Mouse (Mus musculus) brain, embryonic 14.5 days (tissue): ENCODE measurements around the gene Osbp2. TPM values are rescaled to one million over a fixed set of nuclear protein-coding genes. Genes with fewer than 3 reads are reported as not detected.
A peak's percentile ranks its signal among the peaks of the same experiment; 100 is the strongest.

Experiments used
- DNase-seq: peaks from one replicate; pipeline ENCODE4 v3.0.0-alpha.2; 2011; ENCODE audit warnings: low read depth
- CTCF ChIP-seq: fragments of 200-500 bp; IDR thresholded peaks from 2 replicates; pipeline ENCODE4 v1.5.1; 2012; ENCODE audit warnings: inconsistent platforms, mild to moderate bottlenecking, moderate library complexity, borderline replicate concordance; ENCODE audit not compliant: insufficient read depth, insufficient read length; ENCODE audit errors: extremely low read depth
- POLR2A ChIP-seq: fragments of 200-500 bp; IDR thresholded peaks from 2 replicates; pipeline ENCODE4 v1.6.1; 2012; ENCODE audit warnings: mild to moderate bottlenecking, inconsistent platforms, borderline replicate concordance; ENCODE audit not compliant: poor library complexity, insufficient read depth, insufficient read length, severe bottlenecking; ENCODE audit errors: extremely low read depth
- polyA plus RNA-seq: library from polyadenylated mRNA; depleted of rRNA; stranded (reverse); fragments of >200 nt; gene quantifications from 2 replicates; pipeline ENCODE4 v1.2.3, GENCODE M21; 2012

Gene Osbp2
- polyA plus RNA-seq, 1 experiment = 26.2 TPM

- TF ChIP-seq CTCF = peak; percentile 16; the same call in 1 of the 2 replicates
- TF ChIP-seq POLR2A = no peak
- DNase-seq = no peak
These were observed 61.6 kb downstream of the Osbp2 start for GRCm38 (mm10) chr11:3802057-3802456.

DNA sequence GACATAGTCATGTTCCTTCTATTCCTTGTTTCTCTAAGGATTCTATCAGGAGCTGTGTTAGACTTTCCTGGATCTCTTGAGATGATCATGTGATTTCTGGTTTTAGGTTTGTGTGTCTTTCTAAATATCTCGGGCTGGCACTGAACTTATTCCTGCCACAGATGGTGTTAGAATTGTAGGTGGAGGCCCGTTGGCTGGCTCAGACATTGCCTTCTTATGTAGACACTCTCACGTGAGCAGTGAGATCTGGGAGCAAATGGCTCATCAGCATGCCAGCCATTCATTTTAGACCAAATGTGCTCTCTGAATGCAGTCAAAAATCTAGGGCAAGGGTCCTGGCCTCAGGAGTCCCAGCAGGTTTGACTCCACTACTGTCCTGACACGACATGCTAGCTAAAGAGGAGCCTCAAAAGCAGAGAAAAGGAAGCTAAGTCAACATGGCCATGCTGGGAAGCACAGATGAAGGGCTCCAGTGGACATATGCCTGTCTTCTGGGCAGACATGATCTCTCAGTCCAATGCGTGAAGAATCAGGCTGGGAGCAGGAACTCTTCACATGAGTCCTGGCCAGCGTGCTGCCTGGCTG lies 66.0 kb downstream of the Osbp2 start:
- DNase-seq = no peak
- TF ChIP-seq POLR2A (no peak), CTCF (no peak)

- TF ChIP-seq CTCF (no peak), POLR2A (no peak)
- DNase-seq = no peak
These were observed 73.0 kb downstream of the Osbp2 start for GRCm38 (mm10) chr11:3790736-3791135.

DNA sequence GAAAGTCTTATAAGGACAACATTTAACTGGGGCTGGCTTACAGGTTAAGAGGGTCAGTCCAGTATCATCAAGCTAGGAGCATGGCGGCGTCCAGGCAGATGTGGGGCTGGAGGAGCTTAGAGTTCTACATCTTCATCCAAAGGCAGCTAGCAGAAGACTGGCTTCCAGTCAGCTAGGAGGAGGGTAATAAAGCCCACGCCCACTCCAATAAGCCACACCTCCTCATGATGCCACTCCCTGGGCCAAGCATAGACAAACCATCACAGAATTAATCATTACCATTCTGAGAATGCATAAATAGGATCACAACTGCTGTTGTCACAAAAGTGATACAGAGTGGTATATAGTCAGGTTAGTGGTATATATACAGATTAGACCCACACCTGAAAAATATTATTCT lies 73.8 kb downstream of the Osbp2 start:
- no peak for DNase-seq
- no peak for TF ChIP-seq CTCF
- TF ChIP-seq POLR2A = no peak

DNA sequence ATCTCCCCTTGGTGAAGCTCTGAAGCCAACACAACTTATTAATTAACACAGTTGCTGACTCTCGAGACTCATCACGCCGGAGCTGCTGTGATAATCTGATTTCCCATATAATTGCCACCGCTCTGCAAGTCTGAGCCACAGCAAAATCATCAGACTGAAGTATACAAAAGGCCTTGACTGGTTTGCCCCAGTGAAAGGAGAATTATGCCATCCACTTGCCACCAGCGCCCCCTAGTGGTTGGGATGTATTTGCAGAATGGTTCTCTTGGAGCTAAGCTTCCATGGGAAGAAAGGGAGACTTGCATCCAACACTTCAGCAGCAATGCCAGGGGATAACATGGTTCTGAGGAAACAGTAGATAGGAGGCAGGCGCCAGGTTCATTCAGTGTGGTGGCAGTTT lies 77.1 kb downstream of the Osbp2 start:
- TF ChIP-seq CTCF = peak; percentile 87; the same call in 1 of the 2 replicates
- TF ChIP-seq POLR2A = no peak
- DNase-seq = peak; percentile 96

GRCm38 (mm10) chr11:3775263-3775644 lies 88.4 kb downstream of the Osbp2 start:
- no peak for DNase-seq
- TF ChIP-seq CTCF (no peak), POLR2A (no peak)

DNA sequence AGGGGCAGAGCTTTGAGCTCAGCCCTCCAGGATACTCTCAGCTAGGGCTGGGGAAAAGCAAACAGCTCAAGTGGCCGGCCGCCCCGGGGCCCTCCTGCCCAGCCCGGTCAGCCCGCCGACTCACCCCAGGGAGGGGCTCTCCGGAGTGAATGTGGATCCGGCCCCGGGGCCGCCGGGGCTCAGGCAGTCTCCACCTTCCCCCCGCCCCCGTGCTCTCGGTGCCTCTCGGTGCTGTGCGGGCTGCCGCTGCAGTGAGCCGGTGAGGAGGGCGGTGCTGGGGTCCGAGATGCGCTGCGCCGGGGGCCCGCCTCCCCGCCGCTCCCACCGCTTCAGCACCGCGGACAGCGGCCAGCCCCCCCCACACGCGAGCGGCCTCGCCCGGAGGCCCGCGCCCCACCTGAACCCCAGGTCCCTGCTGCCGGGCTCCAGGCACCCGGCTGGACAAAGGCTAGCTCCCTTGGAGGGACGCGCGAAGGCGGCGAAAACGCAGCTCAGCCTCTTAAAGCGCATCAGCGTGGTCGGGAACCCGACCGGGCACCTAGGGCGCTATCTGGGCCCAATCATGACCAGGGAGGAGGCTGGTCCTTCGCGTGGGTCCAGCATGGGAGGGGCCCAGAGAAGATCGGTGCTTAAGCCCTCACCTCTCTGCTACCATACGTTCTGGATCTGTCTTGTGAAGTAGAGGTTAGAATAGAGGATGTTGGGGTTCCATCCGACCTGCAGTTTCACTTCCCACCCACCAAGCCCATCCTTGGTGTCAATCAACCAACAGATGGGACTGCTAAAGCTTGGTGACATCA lies 89.0 kb downstream of the Osbp2 start:
- peak; percentile 46 for DNase-seq
- TF ChIP-seq CTCF (no peak), POLR2A (peak; percentile 22; the same call in 1 of the 2 replicates)

- DNase-seq = peak; percentile 37
- no peak for TF ChIP-seq POLR2A
These were observed 89.8 kb downstream of the Osbp2 start for GRCm38 (mm10) chr11:3773782-3774462.

DNA sequence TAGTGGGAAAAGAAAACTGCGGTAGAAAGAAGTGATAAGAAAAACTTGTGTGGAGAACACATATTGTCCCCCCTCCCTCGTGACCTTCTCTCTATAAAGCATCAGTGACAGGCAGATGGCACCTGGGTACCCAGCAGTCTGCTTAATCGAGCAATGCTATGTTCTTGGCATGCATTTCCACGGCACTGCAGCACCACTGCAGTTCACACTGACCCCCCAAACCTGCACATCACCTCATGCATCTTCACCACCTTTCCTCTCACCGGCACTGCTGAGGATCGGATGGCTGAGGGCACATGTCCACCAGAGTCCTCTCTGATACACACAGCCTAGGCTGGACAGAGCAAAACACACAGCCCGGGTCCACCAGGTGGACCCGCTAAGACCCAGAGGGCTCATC lies 90.6 kb downstream of the Osbp2 start:
- no peak for TF ChIP-seq POLR2A
- TF ChIP-seq CTCF = no peak
- DNase-seq = no peak

GRCm38 (mm10) chr11:3771348-3771747 lies 92.4 kb downstream of the Osbp2 start:
- peak; percentile 13 for DNase-seq
- peak; percentile 53; the same call in 1 of the 2 replicates for TF ChIP-seq CTCF
- TF ChIP-seq POLR2A = no peak

DNA sequence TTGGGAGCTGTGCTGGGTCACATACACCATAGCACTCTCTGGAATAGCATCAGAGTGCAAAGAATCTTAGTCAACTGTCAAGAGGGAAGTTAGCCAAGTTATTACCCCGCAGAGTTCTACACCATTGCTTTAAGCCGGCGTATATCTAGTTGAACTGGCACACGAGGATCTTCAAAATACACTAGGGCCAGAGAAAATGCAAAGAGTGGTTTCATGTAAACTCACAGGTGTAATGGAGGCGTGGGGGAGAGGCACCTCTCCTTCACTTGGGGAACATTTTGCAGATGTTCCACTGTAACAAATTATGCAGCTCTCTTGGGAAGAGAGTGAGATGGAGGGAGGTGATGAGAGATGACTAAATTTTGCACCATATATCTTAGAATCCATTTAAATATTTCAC lies 95.9 kb downstream of the Osbp2 start:
- TF ChIP-seq CTCF (no peak), POLR2A (no peak)
- DNase-seq = no peak

DNA sequence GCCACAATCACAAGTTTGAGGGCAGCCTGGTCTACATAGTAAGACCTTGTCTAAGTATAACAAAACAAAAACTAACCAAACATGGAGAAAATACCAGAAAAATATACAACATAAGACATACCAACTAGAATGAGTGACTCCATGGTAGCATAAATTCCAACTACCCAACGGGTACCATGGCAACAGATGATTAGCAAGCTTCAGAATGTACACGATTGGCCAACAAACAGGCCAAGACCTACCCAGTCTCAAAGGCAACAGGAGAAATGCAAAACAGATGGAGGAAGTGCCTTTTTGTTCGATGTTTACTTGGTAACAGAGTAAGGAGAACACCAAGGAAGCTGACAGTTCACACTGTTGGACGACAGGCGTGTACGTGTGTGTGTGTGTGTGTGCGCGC lies 96.7 kb downstream of the Osbp2 start:
- DNase-seq = no peak

More for the DNA sequence above, 96.7 kb downstream of the Osbp2 start:
- no peak for TF ChIP-seq CTCF
- no peak for TF ChIP-seq POLR2A
